Mouse (Mus musculus): Measurements from ENCODE around the gene Spsb2. TPM values are rescaled to one million over a fixed set of nuclear protein-coding genes. Genes with fewer than 3 reads are reported as not detected.

The Spsb2 gene
- polyA plus RNA-seq (2014; fragmentation: Nextera tagmentation; extraction: Ambion mirVana): 6.3 and 6.9 TPM in 2 replicates

- WGBS: 5% methylated on average over 29 of the region's 29 CpGs
Observed at GRCm38 (mm10) chr6:124808358-124809012, at the start of gene Spsb2. Gene Spsb2, plus strand, starts transcription at chr6:124808661.

GRCm38 (mm10) chr6:124758849-124759232 is 49.6 kb upstream of the Spsb2 start:
- ATAC-seq (ENCODE audit: insufficient read depth, low FRiP score, low TSS enrichment): no peak
- H3K4me1 ChIP-seq (ENCODE audit: control insufficient read depth, insufficient read depth, low read length): peaks cover 27% of the 10 kb centered on the region
- no peaks in the 10 kb centered on the region for H3K36me3 ChIP-seq (ENCODE audit: control insufficient read depth, insufficient read depth, low read length)
- WGBS: 72% methylated on average over 2 of the region's 2 CpGs
- H3K4me3 ChIP-seq (ENCODE audit: low read depth, low read length): no peak overlapping the region
- no peaks in the 10 kb centered on the region for H3K9me3 ChIP-seq (ENCODE audit: control insufficient read depth, low read length)
- no peak overlapping the region for H3K27ac ChIP-seq (ENCODE audit: low read depth, low read length)
- peak overlapping the region; percentile 12; the same call in 1 of the 2 replicates for H3K4me2 ChIP-seq (ENCODE audit: low read depth)
- no peak for DNase-seq (ENCODE audit: low spot score)
- 0 out of 2 replicates have a peak overlapping the region, but pooled peaks have one; percentile 3 for H3K9ac ChIP-seq (ENCODE audit: low read length)
- H3K27me3 ChIP-seq (ENCODE audit: control insufficient read depth, insufficient read depth, low read length): no peaks in the 10 kb centered on the region

More at GRCm38 (mm10) chr6:124808358-124809012, at the start of gene Spsb2:
- Histone ChIP-seq H3K4me3 (ENCODE audit: low read depth, low read length) (peak within 1 kb of the TSS; percentile 52), H3K27me3 (ENCODE audit: control insufficient read depth, insufficient read depth, low read length) (no peaks in the 10 kb centered on the region), H3K9ac (ENCODE audit: low read length) (peak within 1 kb of the TSS; percentile 65), H3K36me3 (ENCODE audit: control insufficient read depth, insufficient read depth, low read length) (peaks cover 7% of the 10 kb centered on the region; the same call in 1 of the 2 replicates), H3K4me2 (ENCODE audit: low read depth) (peak within 1 kb of the TSS; percentile 99), H3K9me3 (ENCODE audit: control insufficient read depth, low read length) (no peaks in the 10 kb centered on the region), H3K4me1 (ENCODE audit: control insufficient read depth, insufficient read depth, low read length) (peaks cover 14% of the 10 kb centered on the region), H3K27ac (ENCODE audit: low read depth, low read length) (peak within 1 kb of the TSS; percentile 77)
- peak; percentile 76 for DNase-seq (ENCODE audit: low spot score)
- peak; percentile 40 for ATAC-seq (ENCODE audit: insufficient read depth, low FRiP score, low TSS enrichment)

GRCm38 (mm10) chr6:124759259-124759658 is 49.2 kb upstream of the Spsb2 start:
- DNase-seq (ENCODE audit: low spot score): peak; percentile 82
- H3K9me3 ChIP-seq (ENCODE audit: control insufficient read depth, low read length): no peaks in the 10 kb centered on the region
- no peak overlapping the region for H3K27ac ChIP-seq (ENCODE audit: low read depth, low read length)
- H3K4me2 ChIP-seq (ENCODE audit: low read depth): peak overlapping the region; percentile 12; the same call in 1 of the 2 replicates
- 5% methylated on average over 5 of the region's 5 CpGs for WGBS
- H3K4me3 ChIP-seq (ENCODE audit: low read depth, low read length): no peak overlapping the region
- H3K27me3 ChIP-seq (ENCODE audit: control insufficient read depth, insufficient read depth, low read length): no peaks in the 10 kb centered on the region
- H3K36me3 ChIP-seq (ENCODE audit: control insufficient read depth, insufficient read depth, low read length): no peaks in the 10 kb centered on the region
- ATAC-seq (ENCODE audit: insufficient read depth, low FRiP score, low TSS enrichment): no peak
- H3K9ac ChIP-seq (ENCODE audit: low read length): no peak overlapping the region
- peaks cover 27% of the 10 kb centered on the region for H3K4me1 ChIP-seq (ENCODE audit: control insufficient read depth, insufficient read depth, low read length)

- H3K9me3 ChIP-seq (ENCODE audit: control insufficient read depth, low read length): no peaks in the 10 kb centered on the region
- peaks cover 10% of the 10 kb centered on the region for H3K27me3 ChIP-seq (ENCODE audit: control insufficient read depth, insufficient read depth, low read length)
- DNase-seq (ENCODE audit: low spot score) (no peak), ATAC-seq (ENCODE audit: insufficient read depth, low FRiP score, low TSS enrichment) (no peak)
- no peak overlapping the region for H3K9ac ChIP-seq (ENCODE audit: low read length)
- peaks cover 14% of the 10 kb centered on the region; the same call in 1 of the 2 replicates for H3K4me1 ChIP-seq (ENCODE audit: control insufficient read depth, insufficient read depth, low read length)
- H3K4me2 ChIP-seq (ENCODE audit: low read depth): no peak overlapping the region
- no peak overlapping the region for H3K27ac ChIP-seq (ENCODE audit: low read depth, low read length)
- WGBS: 85% methylated on average over 7 of the region's 7 CpGs
- H3K4me3 ChIP-seq (ENCODE audit: low read depth, low read length): no peak overlapping the region
- H3K36me3 ChIP-seq (ENCODE audit: control insufficient read depth, insufficient read depth, low read length): no peaks in the 10 kb centered on the region
Observed at GRCm38 (mm10) chr6:124765951-124766350, 42.5 kb upstream of the Spsb2 start.

GRCm38 (mm10) chr6:124767536-124767919 is 40.9 kb upstream of the Spsb2 start:
- ATAC-seq (ENCODE audit: insufficient read depth, low FRiP score, low TSS enrichment): no peak
- WGBS: 35% methylated on average over 4 of the region's 4 CpGs
- no peak overlapping the region for H3K9ac ChIP-seq (ENCODE audit: low read length)
- H3K4me3 ChIP-seq (ENCODE audit: low read depth, low read length): no peak overlapping the region
- DNase-seq (ENCODE audit: low spot score): no peak
- no peaks in the 10 kb centered on the region for H3K9me3 ChIP-seq (ENCODE audit: control insufficient read depth, low read length)
- no peak overlapping the region for H3K27ac ChIP-seq (ENCODE audit: low read depth, low read length)
- no peak overlapping the region for H3K4me2 ChIP-seq (ENCODE audit: low read depth)
- H3K27me3 ChIP-seq (ENCODE audit: control insufficient read depth, insufficient read depth, low read length): peaks cover 10% of the 10 kb centered on the region
- peaks cover 14% of the 10 kb centered on the region; the same call in 1 of the 2 replicates for H3K4me1 ChIP-seq (ENCODE audit: control insufficient read depth, insufficient read depth, low read length)
- no peaks in the 10 kb centered on the region for H3K36me3 ChIP-seq (ENCODE audit: control insufficient read depth, insufficient read depth, low read length)

- Histone ChIP-seq H3K9ac (ENCODE audit: low read length) (no peak overlapping the region), H3K27me3 (ENCODE audit: control insufficient read depth, insufficient read depth, low read length) (peaks cover 10% of the 10 kb centered on the region), H3K36me3 (ENCODE audit: control insufficient read depth, insufficient read depth, low read length) (no peaks in the 10 kb centered on the region)
Observed at GRCm38 (mm10) chr6:124767920-124768703, 40.3 kb upstream of the Spsb2 start.

GRCm38 (mm10) chr6:124768704-124769044 is 39.8 kb upstream of the Spsb2 start:
- H3K9ac ChIP-seq (ENCODE audit: low read length): no peak overlapping the region
- no peaks in the 10 kb centered on the region for H3K36me3 ChIP-seq (ENCODE audit: control insufficient read depth, insufficient read depth, low read length)
- H3K4me1 ChIP-seq (ENCODE audit: control insufficient read depth, insufficient read depth, low read length): peaks cover 14% of the 10 kb centered on the region; the same call in 1 of the 2 replicates
- ATAC-seq (ENCODE audit: insufficient read depth, low FRiP score, low TSS enrichment) (no peak), DNase-seq (ENCODE audit: low spot score) (no peak)
- no peaks in the 10 kb centered on the region for H3K9me3 ChIP-seq (ENCODE audit: control insufficient read depth, low read length)
- H3K27me3 ChIP-seq (ENCODE audit: control insufficient read depth, insufficient read depth, low read length): peaks cover 10% of the 10 kb centered on the region
- H3K4me2 ChIP-seq (ENCODE audit: low read depth): peak overlapping the region; percentile 86
- H3K4me3 ChIP-seq (ENCODE audit: low read depth, low read length): peak overlapping the region; percentile 44
- H3K27ac ChIP-seq (ENCODE audit: low read depth, low read length): no peak overlapping the region
- 8% methylated on average over 9 of the region's 9 CpGs for WGBS

More at GRCm38 (mm10) chr6:124767920-124768703, 40.3 kb upstream of the Spsb2 start:
- H3K27ac ChIP-seq (ENCODE audit: low read depth, low read length): no peak overlapping the region
- DNase-seq (ENCODE audit: low spot score) (no peak), ATAC-seq (ENCODE audit: insufficient read depth, low FRiP score, low TSS enrichment) (peak; percentile 32; the same call in 1 of the 2 replicates)
- H3K4me3 ChIP-seq (ENCODE audit: low read depth, low read length): peak overlapping the region; percentile 44; the same call in 1 of the 2 replicates
- 22% methylated on average over 18 of the region's 19 CpGs for WGBS
- H3K9me3 ChIP-seq (ENCODE audit: control insufficient read depth, low read length): no peaks in the 10 kb centered on the region
- peak overlapping the region; percentile 86 for H3K4me2 ChIP-seq (ENCODE audit: low read depth)
- H3K4me1 ChIP-seq (ENCODE audit: control insufficient read depth, insufficient read depth, low read length): peaks cover 14% of the 10 kb centered on the region; the same call in 1 of the 2 replicates

- ATAC-seq (ENCODE audit: insufficient read depth, low FRiP score, low TSS enrichment): peak; percentile 77
- Histone ChIP-seq H3K36me3 (ENCODE audit: control insufficient read depth, insufficient read depth, low read length) (no peaks in the 10 kb centered on the region), H3K9me3 (ENCODE audit: control insufficient read depth, low read length) (no peaks in the 10 kb centered on the region), H3K4me2 (ENCODE audit: low read depth) (peak within 1 kb of the TSS; percentile 86), H3K27me3 (ENCODE audit: control insufficient read depth, insufficient read depth, low read length) (peaks cover 10% of the 10 kb centered on the region), H3K4me3 (ENCODE audit: low read depth, low read length) (peak within 1 kb of the TSS; percentile 44), H3K4me1 (ENCODE audit: control insufficient read depth, insufficient read depth, low read length) (peaks cover 14% of the 10 kb centered on the region; the same call in 1 of the 2 replicates), H3K27ac (ENCODE audit: low read depth, low read length) (no peak within 1 kb of the TSS), H3K9ac (ENCODE audit: low read length) (peak within 1 kb of the TSS; percentile 64)
- peak; percentile 63 for DNase-seq (ENCODE audit: low spot score)
- under 1% methylated on average over 45 of the region's 54 CpGs for WGBS
Observed at GRCm38 (mm10) chr6:124769101-124769765, 39.2 kb upstream of the Spsb2 start, which contains the start of gene Eno2. Gene Eno2, minus strand, starts transcription at chr6:124769673.
